Mouse (Mus musculus): ENCODE results near the gene Spsb2.

DNA sequence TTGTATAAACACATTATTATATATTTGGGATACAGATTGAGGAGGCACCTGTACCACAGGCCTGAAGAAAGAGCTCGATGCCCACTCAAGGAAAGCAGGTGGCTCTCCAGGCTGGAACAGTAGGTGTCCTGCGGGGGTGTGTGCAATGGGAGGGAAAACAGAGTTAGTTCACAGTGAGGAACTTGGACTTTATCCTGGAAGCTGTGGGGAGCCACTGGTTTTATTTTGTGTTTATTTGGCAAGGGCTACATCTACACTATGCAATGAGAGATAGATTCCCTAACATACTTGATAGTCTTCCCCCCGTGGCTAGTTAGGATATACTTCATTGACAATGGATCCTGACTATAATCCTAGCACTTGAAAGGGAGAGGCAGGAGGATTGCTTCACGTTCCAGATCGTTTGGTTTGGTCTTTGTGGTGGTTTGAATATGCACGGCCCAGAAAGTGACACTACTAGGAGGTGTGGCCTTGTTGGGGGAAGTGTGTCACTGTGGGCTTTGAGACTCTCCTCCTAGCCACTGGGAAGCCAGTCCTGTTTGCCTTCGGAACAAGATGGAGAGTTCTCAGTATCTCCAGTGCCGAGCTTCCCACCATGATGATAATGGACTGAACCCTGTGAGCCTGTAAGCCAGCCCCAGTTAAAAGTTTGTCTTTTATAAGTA, 21.6 kb upstream of the Spsb2 start:
- TF ChIP-seq POLR2A (IDR thresholded peaks at IDR 0.05; ENCODE audit: borderline replicate concordance, low read depth, low read length) (no peak), CTCF (IDR thresholded peaks at IDR 0.05; ENCODE audit: low read depth, low read length) (no peak)

All from bone marrow macrophage, adult 2 months (primary cell).